12 mouse cellular contexts compared by ENCODE assay signal in the genomic region with DNA sequence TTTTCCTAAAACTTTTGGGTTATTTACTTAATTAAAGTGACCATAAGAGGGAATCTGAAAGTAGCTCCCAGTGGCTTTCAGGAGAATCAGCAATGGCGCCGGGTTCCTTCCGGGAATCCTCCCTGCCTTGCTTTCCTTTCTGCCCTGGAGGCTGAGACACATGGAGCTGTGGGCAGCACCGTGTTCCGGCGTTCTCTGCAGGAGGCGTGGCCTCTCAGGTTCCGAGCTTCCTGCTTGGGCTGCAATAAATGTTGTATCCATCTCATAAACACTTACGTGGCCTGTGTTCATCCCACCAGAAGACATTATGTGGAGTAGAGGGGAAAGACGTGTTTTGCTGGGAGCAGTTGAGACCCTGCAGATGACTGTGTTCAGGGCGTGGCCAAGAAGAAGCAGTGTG.
DNase-seq lines count a peak whose midpoint lies in the region; ATAC-seq and TF ChIP-seq lines count a peak whose summit lies in the region.
"Had no signal": no experiment of that assay in that cellular context is flagged by ENCODE, and none has a peak within 500 bp of the region (broad histone marks: within the 10 kb centered on the region; RNA-seq: fewer than 3 reads in every experiment).

No protein-coding gene starts in this region.

- WGBS in hindbrain, embryonic 13.5 days: 81% methylated on average over 11 of the region's 11 CpGs
- 90% methylated on average over 11 of the region's 11 CpGs for WGBS in hindbrain, embryonic 14.5 days
- 68% methylated on average over 11 of the region's 11 CpGs for WGBS in embryonic facial prominence, embryonic 14.5 days
- WGBS in small intestine, adult 2 months: 53% methylated on average over 11 of the region's 11 CpGs

- TF ChIP-seq POLR2A in small intestine, adult 2 months (IDR thresholded peaks at IDR 0.05; ENCODE audit: low read depth, low read length): no peak

- no peak for TF ChIP-seq CTCF in small intestine, adult 2 months (IDR thresholded peaks at IDR 0.05; ENCODE audit: extremely low read depth, insufficient read length, insufficient replicate concordance, low read depth, low read length)

- H3K4me2 ChIP-seq in hindbrain, embryonic 13.5 days: no peak overlapping the region
- no peak overlapping the region for H3K4me2 ChIP-seq in hindbrain, embryonic 14.5 days (replicated peaks)
- peak overlapping the region; percentile 1; the same call in 1 of the 2 replicates for H3K4me2 ChIP-seq in embryonic facial prominence, embryonic 14.5 days (ENCODE audit: low read depth, low read length)

- no peak overlapping the region for H3K9ac ChIP-seq in hindbrain, embryonic 13.5 days
- no peak overlapping the region for H3K9ac ChIP-seq in hindbrain, embryonic 14.5 days
- no peak overlapping the region for H3K9ac ChIP-seq in embryonic facial prominence, embryonic 14.5 days (ENCODE audit: low read depth, low read length)

- H3K27me3 ChIP-seq in hindbrain, embryonic 13.5 days: no peaks in the 10 kb centered on the region
- no peaks in the 10 kb centered on the region for H3K27me3 ChIP-seq in hindbrain, embryonic 14.5 days (ENCODE audit: control insufficient read depth, insufficient read depth, low read length)
- H3K27me3 ChIP-seq in embryonic facial prominence, embryonic 14.5 days (replicated peaks; ENCODE audit: control insufficient read depth, insufficient read depth, low read length): no peaks in the 10 kb centered on the region
- H3K27me3 ChIP-seq in small intestine, adult 2 months (ENCODE audit: control insufficient read depth, insufficient read depth, low read length): no peaks in the 10 kb centered on the region

- no peaks in the 10 kb centered on the region for H3K9me3 ChIP-seq in hindbrain, embryonic 13.5 days
- H3K9me3 ChIP-seq in hindbrain, embryonic 14.5 days (ENCODE audit: control insufficient read depth, low read length): no peaks in the 10 kb centered on the region
- H3K9me3 ChIP-seq in embryonic facial prominence, embryonic 14.5 days (ENCODE audit: control insufficient read depth, low read length): no peaks in the 10 kb centered on the region
- H3K9me3 ChIP-seq: G1E had no signal

- H3K4me1 ChIP-seq in hindbrain, embryonic 13.5 days (replicated peaks): peaks cover 33% of the 10 kb centered on the region
- H3K4me1 ChIP-seq in hindbrain, embryonic 14.5 days (replicated peaks; ENCODE audit: control insufficient read depth, insufficient read depth, low read length): peaks cover 12% of the 10 kb centered on the region; the same call in 1 of the 2 replicates
- peaks cover 38% of the 10 kb centered on the region for H3K4me1 ChIP-seq in embryonic facial prominence, embryonic 14.5 days (ENCODE audit: control insufficient read depth, insufficient read depth, low read length)
- H3K4me1 ChIP-seq in small intestine, adult 2 months (ENCODE audit: control insufficient read depth, insufficient read depth, insufficient read length, low read length): peaks cover 2% of the 10 kb centered on the region; the same call in 1 of the 2 replicates

- H3K36me3 ChIP-seq in hindbrain, embryonic 13.5 days: no peaks in the 10 kb centered on the region
- H3K36me3 ChIP-seq in hindbrain, embryonic 14.5 days (replicated peaks; ENCODE audit: control insufficient read depth, insufficient read depth): no peaks in the 10 kb centered on the region
- H3K36me3 ChIP-seq in embryonic facial prominence, embryonic 14.5 days (ENCODE audit: control insufficient read depth, insufficient read depth, low read length): no peaks in the 10 kb centered on the region
- H3K36me3 ChIP-seq in small intestine, adult 2 months (ENCODE audit: control insufficient read depth, insufficient read depth, low read length): no peaks in the 10 kb centered on the region
- H3K36me3 ChIP-seq: G1E had no signal

- H3K4me3 ChIP-seq in hindbrain, embryonic 13.5 days: no peak overlapping the region
- H3K4me3 ChIP-seq in hindbrain, embryonic 14.5 days (replicated peaks; ENCODE audit: low read length): no peak overlapping the region
- no peak overlapping the region for H3K4me3 ChIP-seq in embryonic facial prominence, embryonic 14.5 days (ENCODE audit: low read depth, low read length)
- no peak overlapping the region for H3K4me3 ChIP-seq in small intestine, adult 2 months (ENCODE audit: low read depth, low read length)

- peak overlapping the region; percentile 37; the same call in 1 of the 2 replicates for H3K27ac ChIP-seq in hindbrain, embryonic 13.5 days
- H3K27ac ChIP-seq in hindbrain, embryonic 14.5 days: no peak overlapping the region
- peak overlapping the region; percentile 77 for H3K27ac ChIP-seq in embryonic facial prominence, embryonic 14.5 days (replicated peaks; ENCODE audit: low read depth, low read length)
- peak overlapping the region; percentile 29; the same call in 1 of the 2 replicates for H3K27ac ChIP-seq in small intestine, adult 2 months (ENCODE audit: insufficient read depth, low read depth, low read length)

- no peak for DNase-seq in hindbrain, embryonic 14.5 days (ENCODE audit: low spot score)
- peak; percentile 32 for DNase-seq in lung, postnatal 10 days
- no peak for DNase-seq in lung, postnatal 14 days
- DNase-seq in embryonic facial prominence, embryonic 14.5 days (ENCODE audit: low spot score): no peak
- DNase-seq in layer of hippocampus, postnatal 36 days: no peak
- DNase-seq: retina, postnatal 1 day; thymus, postnatal 14 days had no signal

- no peak for ATAC-seq in hindbrain, embryonic 13.5 days (ENCODE audit: low FRiP score)
- no peak for ATAC-seq in hindbrain, embryonic 14.5 days (ENCODE audit: low FRiP score)
- ATAC-seq in embryonic facial prominence, embryonic 14.5 days (ENCODE audit: low read depth): no peak
- ATAC-seq: forebrain, embryonic 14.5 days; inflammation-experienced regulatory T-cells, adult 6 months had no signal
